Mouse (Mus musculus) spleen, postnatal 10 days (tissue): ENCODE measurements around the gene Akr7a5.

Experiments
- DNase-seq, 2 experiments: peaks; one replicate each; pipeline ENCODE4 v3.0.0; 2021 to 2022; ENCODE audit warnings: low spot score in 2 of 2

Akr7a5 gene

GRCm38 (mm10) chr4:139298671-139299366 is 11.7 kb upstream of the Akr7a5 start:
- no peak for DNase-seq

GRCm38 (mm10) chr4:139301780-139302179 is 8.8 kb upstream of the Akr7a5 start:
- no peak for DNase-seq

- DNase-seq: no peak
Measured at GRCm38 (mm10) chr4:139302241-139302640, 8.3 kb upstream of the Akr7a5 start.

GRCm38 (mm10) chr4:139305521-139305920 is 5.0 kb upstream of the Akr7a5 start:
- DNase-seq: peak in 1 of 2 experiments; percentile 35

- DNase-seq: peak in 1 of 2 experiments; percentile 63
Measured at GRCm38 (mm10) chr4:139307916-139308315, 2.6 kb upstream of the Akr7a5 start.

- no peak for DNase-seq
Measured at GRCm38 (mm10) chr4:139309651-139310050, 893 bp upstream of the Akr7a5 start.

- DNase-seq: peak in 1 of 2 experiments; percentile 55
Measured at GRCm38 (mm10) chr4:139310899-139311701, 556 bp downstream of the Akr7a5 start.

- DNase-seq: no peak
Measured at GRCm38 (mm10) chr4:139311707-139312106, 1.2 kb downstream of the Akr7a5 start.

GRCm38 (mm10) chr4:139312632-139313031 is 2.1 kb downstream of the Akr7a5 start:
- DNase-seq: peak in 1 of 2 experiments; percentile 81

- DNase-seq: no peak
Measured at GRCm38 (mm10) chr4:139318449-139318848, 7.9 kb downstream of the Akr7a5 start.

- no peak for DNase-seq
Measured at GRCm38 (mm10) chr4:139319740-139320139, 9.2 kb downstream of the Akr7a5 start.

- peak; percentile 68 to 92 for DNase-seq
Measured at GRCm38 (mm10) chr4:139330605-139331004, 20.1 kb downstream of the Akr7a5 start.

- no peak for DNase-seq
Measured at GRCm38 (mm10) chr4:139334631-139335295, 24.2 kb downstream of the Akr7a5 start.

- no peak for DNase-seq
Measured at GRCm38 (mm10) chr4:139335507-139335906, 25.0 kb downstream of the Akr7a5 start.

- peak; percentile 77 to 94 for DNase-seq
Measured at GRCm38 (mm10) chr4:139336822-139337483, 26.4 kb downstream of the Akr7a5 start.

- DNase-seq: no peak
Measured at GRCm38 (mm10) chr4:139338145-139338544, 27.6 kb downstream of the Akr7a5 start.

- no peak for DNase-seq
Measured at GRCm38 (mm10) chr4:139340835-139341234, 30.3 kb downstream of the Akr7a5 start.

- DNase-seq: peak in 1 of 2 experiments; percentile 42
Measured at GRCm38 (mm10) chr4:139341556-139342233, 31.2 kb downstream of the Akr7a5 start.

- DNase-seq: no peak
Measured at GRCm38 (mm10) chr4:139343718-139344117, 33.2 kb downstream of the Akr7a5 start.

GRCm38 (mm10) chr4:139345416-139346019 is 35.0 kb downstream of the Akr7a5 start:
- no peak for DNase-seq
